Mouse (Mus musculus) thymus, postnatal 0 days (tissue): Measurements from ENCODE around the gene Gm10591. TPM values are rescaled to one million over a fixed set of nuclear protein-coding genes. Genes with fewer than 3 reads are reported as not detected.
"Not testable (repeated sequence)": the region's sequence is repeated elsewhere in the genome, so short reads cannot be mapped to it uniquely, and the experiment has no call there.

Source experiments
- DNase-seq: peaks from one replicate; pipeline ENCODE4 v3.0.0-alpha.2; 2015; ENCODE audit warnings: low spot score
- polyA plus RNA-seq: library from polyadenylated mRNA; unstranded; fragments of >200 nt; fragmentation: Nextera tagmentation; extraction: Ambion mirVana; gene quantifications from 2 replicates; pipeline ENCODE4 v1.2.1, GENCODE M21; 2015

Gene Gm10591
- polyA plus RNA-seq: not detected in 2 replicates

GRCm38 (mm10) chr4:42611895-42612294 is at the start of gene Gm10591:
Gm10591 (plus strand) TSS chr4:42612195.
- DNase-seq: not testable (repeated sequence)

DNA sequence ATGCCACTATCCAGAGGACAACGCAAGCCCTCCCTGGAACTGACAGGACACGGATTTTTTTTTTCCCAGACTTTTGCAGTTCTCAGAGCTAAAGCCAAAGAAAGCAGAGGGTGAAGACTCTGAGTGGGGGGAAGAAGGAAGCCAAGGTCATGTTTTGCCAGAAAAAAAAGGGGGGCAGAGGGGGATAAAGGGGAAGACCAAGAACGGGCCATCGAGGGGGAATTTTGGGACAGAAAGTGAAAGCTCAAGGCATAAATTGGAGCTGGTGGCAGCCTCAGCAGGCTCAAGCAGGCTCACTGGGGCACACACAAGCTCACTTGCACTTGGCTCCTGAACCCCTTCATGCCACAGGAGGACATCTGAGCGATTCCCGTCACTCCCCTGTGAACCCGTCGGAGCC is 17.4 kb downstream of the Gm10591 start, which contains the start of gene Gm2564:
Gm2564 (plus strand) TSS at position 301 of the 400 bp plus-strand sequence.
- DNase-seq: not testable (repeated sequence)

- DNase-seq: not testable (repeated sequence)
These were observed 43.0 kb downstream of the Gm10591 start, which contains the start of gene Ccl27b for GRCm38 (mm10) chr4:42654951-42655350. Ccl27b (plus strand) TSS chr4:42655251.

DNA sequence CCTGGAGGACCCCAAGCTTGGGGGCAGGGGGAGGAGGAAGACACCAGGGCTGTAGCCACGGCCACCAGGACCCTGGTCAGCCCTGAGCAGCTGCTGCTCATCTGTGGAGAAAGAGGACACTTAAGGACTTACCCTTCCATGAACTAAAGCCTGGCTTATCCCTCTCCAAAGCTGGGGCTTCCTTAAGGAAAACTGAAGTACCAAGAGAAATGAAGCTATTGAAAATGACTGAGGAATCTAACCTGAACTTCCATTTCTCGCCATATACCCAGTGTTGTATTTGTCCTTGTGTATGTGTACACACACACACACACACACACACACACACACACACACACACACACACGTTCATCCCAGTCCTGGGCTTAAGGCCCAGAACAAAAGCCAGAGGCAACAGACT is 49.8 kb downstream of the Gm10591 start, which contains the start of gene Il11ra2:
Il11ra2 (minus strand) TSS at position 101 of the 400 bp plus-strand sequence.
- DNase-seq: not testable (repeated sequence)

Other genes starting within 250 kb of the Gm10591 start
- not detected in 2 replicates for gene Gm21586, start 172.8 kb upstream of the Gm10591 start, polyA plus RNA-seq
- not detected in 2 replicates for gene Gm2163, start 145.4 kb upstream of the Gm10591 start, polyA plus RNA-seq
- 0.04 and 0.06 TPM in 2 replicates for gene Fam205a2, start 84.0 kb upstream of the Gm10591 start, polyA plus RNA-seq
- gene Gm2564, start 17.5 kb downstream of the Gm10591 start, polyA plus RNA-seq: 18.8 and 20.8 TPM in 2 replicates
- gene Ccl27b, start 43.1 kb downstream of the Gm10591 start, polyA plus RNA-seq: 16.4 TPM in 1 of 2 replicates, not detected in the other
- gene Il11ra2, start 49.7 kb downstream of the Gm10591 start, polyA plus RNA-seq: 0.23 and 0.30 TPM in 2 replicates
- not detected in 2 replicates for gene 4930578G10Rik, start 123.3 kb downstream of the Gm10591 start, polyA plus RNA-seq
- gene Ccl19, start 144.4 kb downstream of the Gm10591 start, polyA plus RNA-seq: 16.2 and 22.5 TPM in 2 replicates
- 410 and 451 TPM in 2 replicates for gene Ccl21a, start 161.8 kb downstream of the Gm10591 start, polyA plus RNA-seq
- not detected in 2 replicates for gene Fam205a1, start 241.7 kb downstream of the Gm10591 start, polyA plus RNA-seq
- 0.04 and 0.10 TPM in 2 replicates for gene Gm12394, start 244.6 kb downstream of the Gm10591 start, polyA plus RNA-seq